Mouse (Mus musculus) stomach, embryonic 15.5 days (tissue): ENCODE results near the gene Tfap4. TPM values are rescaled to one million over a fixed set of nuclear protein-coding genes. Genes with fewer than 3 reads are reported as not detected.

ENCODE experiments used
- ATAC-seq: fragments of 200-750 bp; cut with Nextera tagmentation; 2 replicates; pipeline ENCODE4 v1.8.0; 2017; ENCODE audit warnings: low read depth, moderate number of reproducible peaks, moderate TSS enrichment; ENCODE audit not compliant: insufficient read depth, low FRiP score
- H3K27ac ChIP-seq: fragments of 300-500 bp; sonication (generic); 2 replicates; pipeline ENCODE4 v1.5.1; 2015; ENCODE audit warnings: mild to moderate bottlenecking, inconsistent platforms
- H3K27me3 ChIP-seq: fragments of 300-500 bp; sonication (generic); replicated peaks from 2 replicates; pipeline ENCODE4 v1.6.1; 2015; ENCODE audit warnings: inconsistent platforms
- H3K36me3 ChIP-seq: fragments of 300-500 bp; sonication (generic); 2 replicates; pipeline ENCODE4 v1.6.1; 2015; ENCODE audit warnings: inconsistent platforms
- H3K4me1 ChIP-seq: fragments of 300-500 bp; sonication (generic); 2 replicates; pipeline ENCODE4 v1.6.1; 2015; ENCODE audit warnings: inconsistent platforms
- H3K4me2 ChIP-seq: fragments of 300-500 bp; sonication (generic); 2 replicates; pipeline ENCODE4 v1.6.1; 2015; ENCODE audit warnings: mild to moderate bottlenecking, inconsistent platforms
- H3K4me3 ChIP-seq: fragments of 300-500 bp; sonication (generic); replicated peaks from 2 replicates; pipeline ENCODE4 v1.5.1; 2015; ENCODE audit warnings: inconsistent platforms
- H3K9ac ChIP-seq: fragments of 300-500 bp; sonication (generic); 2 replicates; pipeline ENCODE4 v1.6.1; 2015; ENCODE audit warnings: inconsistent platforms
- H3K9me3 ChIP-seq: fragments of 300-500 bp; sonication (generic); 2 replicates; pipeline ENCODE4 v1.6.1; 2016; ENCODE audit warnings: inconsistent platforms
- WGBS: fragments of 180-500 bp; shearing (Covaris S2); methylation state at CpG from one replicate; pipeline ENCODE4 v1.1.7; 2015; 5-methylcytosine and 5-hydroxymethylcytosine counted together
- polyA plus RNA-seq: library from polyadenylated mRNA; unstranded; fragments of >200 nt; fragmentation: Nextera tagmentation; extraction: Ambion mirVana; gene quantifications from 2 replicates; pipeline ENCODE4 v1.2.1, GENCODE M21; 2015

Tfap4 gene
- polyA plus RNA-seq, 1 experiment from 2014 or later = 20.3 TPM

- WGBS = 36% methylated on average over 6 of the region's 6 CpGs
- Histone ChIP-seq H3K9ac (no peak overlapping the region), H3K36me3 (no peaks in the 10 kb centered on the region), H3K27ac (peak overlapping the region; percentile 3; the same call in 1 of the 2 replicates), H3K9me3 (no peaks in the 10 kb centered on the region), H3K27me3 (no peaks in the 10 kb centered on the region), H3K4me2 (peak overlapping the region; percentile 22), H3K4me3 (no peak overlapping the region), H3K4me1 (peaks cover 83% of the 10 kb centered on the region)
- ATAC-seq = no peak
These were observed 39.4 kb upstream of the Tfap4 start for GRCm38 (mm10) chr16:4598891-4599543.

- Histone ChIP-seq H3K27ac (peak overlapping the region; percentile 3; the same call in 1 of the 2 replicates), H3K4me3 (no peak overlapping the region), H3K36me3 (no peaks in the 10 kb centered on the region), H3K27me3 (no peaks in the 10 kb centered on the region), H3K4me2 (peak overlapping the region; percentile 22; the same call in 1 of the 2 replicates), H3K4me1 (peaks cover 81% of the 10 kb centered on the region), H3K9me3 (no peaks in the 10 kb centered on the region), H3K9ac (no peak overlapping the region)
- no peak for ATAC-seq
- WGBS = 67% methylated on average over 5 of the region's 5 CpGs
These were observed 38.4 kb upstream of the Tfap4 start for GRCm38 (mm10) chr16:4598041-4598440.

GRCm38 (mm10) chr16:4597296-4597695 lies 37.6 kb upstream of the Tfap4 start:
- Histone ChIP-seq H3K36me3 (no peaks in the 10 kb centered on the region), H3K4me3 (peak overlapping the region; percentile 85), H3K9ac (no peak overlapping the region), H3K4me1 (peaks cover 80% of the 10 kb centered on the region), H3K27ac (peak overlapping the region; percentile 95; the same call in 1 of the 2 replicates), H3K27me3 (no peaks in the 10 kb centered on the region), H3K9me3 (no peaks in the 10 kb centered on the region), H3K4me2 (peak overlapping the region; percentile 92)
- WGBS = 48% methylated on average over 7 of the region's 7 CpGs
- no peak for ATAC-seq

GRCm38 (mm10) chr16:4596836-4597235 lies 37.2 kb upstream of the Tfap4 start:
- Histone ChIP-seq H3K9me3 (no peaks in the 10 kb centered on the region), H3K9ac (no peak overlapping the region), H3K4me2 (peak overlapping the region; percentile 92), H3K27me3 (no peaks in the 10 kb centered on the region), H3K36me3 (no peaks in the 10 kb centered on the region), H3K4me3 (peak overlapping the region; percentile 85), H3K27ac (peak overlapping the region; percentile 95; the same call in 1 of the 2 replicates), H3K4me1 (peaks cover 76% of the 10 kb centered on the region)
- 40% methylated on average over 2 of the region's 2 CpGs for WGBS
- no peak for ATAC-seq

GRCm38 (mm10) chr16:4596141-4596728 lies 36.6 kb upstream of the Tfap4 start:
- Histone ChIP-seq H3K9ac (peak overlapping the region; percentile 87; the same call in 1 of the 2 replicates), H3K4me1 (peaks cover 72% of the 10 kb centered on the region), H3K36me3 (no peaks in the 10 kb centered on the region), H3K27me3 (no peaks in the 10 kb centered on the region), H3K4me3 (peak overlapping the region; percentile 85), H3K9me3 (no peaks in the 10 kb centered on the region), H3K4me2 (peak overlapping the region; percentile 92), H3K27ac (peak overlapping the region; percentile 95)
- WGBS = 20% methylated on average over 3 of the region's 3 CpGs
- no peak for ATAC-seq

- Histone ChIP-seq H3K4me1 (peaks cover 66% of the 10 kb centered on the region), H3K4me2 (peak overlapping the region; percentile 92), H3K9ac (peak overlapping the region; percentile 87), H3K36me3 (0 out of 2 replicates have a peak, but pooled peaks cover 1% of the 10 kb centered on the region), H3K9me3 (no peaks in the 10 kb centered on the region), H3K27me3 (no peaks in the 10 kb centered on the region), H3K4me3 (peak overlapping the region; percentile 85), H3K27ac (peak overlapping the region; percentile 95)
- WGBS = 5% methylated on average over 5 of the region's 5 CpGs
- ATAC-seq = peak; percentile 28
These were observed 35.9 kb upstream of the Tfap4 start for GRCm38 (mm10) chr16:4595527-4595963.

- H3K4me1 ChIP-seq = peaks cover 64% of the 10 kb centered on the region
- 2% methylated on average over 25 of the region's 52 CpGs for WGBS
- peak overlapping the region; percentile 87 for H3K9ac ChIP-seq
- no peaks in the 10 kb centered on the region for H3K9me3 ChIP-seq
- peak; percentile 2; the same call in 1 of the 2 replicates for ATAC-seq
- peak overlapping the region; percentile 85 for H3K4me3 ChIP-seq
- H3K27ac ChIP-seq = peak overlapping the region; percentile 95
- no peaks in the 10 kb centered on the region for H3K27me3 ChIP-seq
- 0 out of 2 replicates have a peak, but pooled peaks cover 4% of the 10 kb centered on the region for H3K36me3 ChIP-seq
- H3K4me2 ChIP-seq = peak overlapping the region; percentile 92
These were observed 35.3 kb upstream of the Tfap4 start for GRCm38 (mm10) chr16:4594814-4595526.

- Histone ChIP-seq H3K9ac (peak within 1 kb of the TSS; percentile 87), H3K27me3 (no peaks in the 10 kb centered on the region), H3K4me3 (peak within 1 kb of the TSS; percentile 85), H3K36me3 (0 out of 2 replicates have a peak, but pooled peaks cover 4% of the 10 kb centered on the region), H3K9me3 (no peaks in the 10 kb centered on the region), H3K4me2 (peak within 1 kb of the TSS; percentile 92), H3K27ac (peak within 1 kb of the TSS; percentile 95), H3K4me1 (peaks cover 56% of the 10 kb centered on the region)
- peak; percentile 85 for ATAC-seq
- WGBS = under 1% methylated on average over 25 of the region's 74 CpGs
These were observed 34.5 kb upstream of the Tfap4 start, which contains the start of gene Glis2 for GRCm38 (mm10) chr16:4593971-4594813. TSS of gene Glis2 (plus strand) at chr16:4594713.

- ATAC-seq = no peak
- peak overlapping the region; percentile 92 for H3K4me2 ChIP-seq
- H3K4me1 ChIP-seq = peaks cover 46% of the 10 kb centered on the region
- H3K36me3 ChIP-seq = 0 out of 2 replicates have a peak, but pooled peaks cover 4% of the 10 kb centered on the region
- peak overlapping the region; percentile 85 for H3K4me3 ChIP-seq
- no peaks in the 10 kb centered on the region for H3K27me3 ChIP-seq
- peak overlapping the region; percentile 95 for H3K27ac ChIP-seq
- H3K9ac ChIP-seq = peak overlapping the region; percentile 33; the same call in 1 of the 2 replicates
- WGBS = 13% methylated on average over 32 of the region's 32 CpGs
- no peaks in the 10 kb centered on the region for H3K9me3 ChIP-seq
These were observed 33.5 kb upstream of the Tfap4 start for GRCm38 (mm10) chr16:4592909-4593875.

GRCm38 (mm10) chr16:4590236-4590635 lies 30.6 kb upstream of the Tfap4 start:
- no peak overlapping the region for H3K4me2 ChIP-seq
- H3K27ac ChIP-seq = no peak overlapping the region
- 0 out of 2 replicates have a peak, but pooled peaks cover 4% of the 10 kb centered on the region for H3K36me3 ChIP-seq
- H3K27me3 ChIP-seq = no peaks in the 10 kb centered on the region
- H3K9me3 ChIP-seq = no peaks in the 10 kb centered on the region
- 92% methylated on average over 9 of the region's 9 CpGs for WGBS
- H3K9ac ChIP-seq = no peak overlapping the region
- no peak overlapping the region for H3K4me3 ChIP-seq
- peaks cover 33% of the 10 kb centered on the region for H3K4me1 ChIP-seq
- ATAC-seq = no peak
